8 mouse cellular contexts compared by ENCODE assay signal in genomic region chr10:26771938-26772623, GRCm38 (mm10). TPM values are rescaled to one million over a fixed set of nuclear protein-coding genes. Genes with fewer than 3 reads are reported as not detected.
DNase-seq lines count a peak whose midpoint lies in the region; ATAC-seq and TF ChIP-seq lines count a peak whose summit lies in the region.

No protein-coding gene starts in this region.

- H3K27ac ChIP-seq in forebrain, embryonic 12.5 days = peak overlapping the region; percentile 91
- H3K27ac ChIP-seq in heart, embryonic 16.5 days (ENCODE audit: low read length) = peak overlapping the region; percentile 99
- H3K27ac ChIP-seq in liver, embryonic 15.5 days (replicated peaks) = peak overlapping the region; percentile 87
- peak overlapping the region; percentile 31; the same call in 1 of the 2 replicates for H3K27ac ChIP-seq in neural tube, embryonic 11.5 days (ENCODE audit: low read depth, low read length)
- H3K27ac ChIP-seq in stomach, postnatal 0 days (replicated peaks) = peak overlapping the region; percentile 94

- peaks cover 17% of the 10 kb centered on the region for H3K27me3 ChIP-seq in E14TG2a.4 (ENCODE audit: insufficient read depth, low read length)
- 0 out of 2 replicates have a peak, but pooled peaks cover 3% of the 10 kb centered on the region for H3K27me3 ChIP-seq in forebrain, embryonic 12.5 days
- H3K27me3 ChIP-seq in heart, embryonic 16.5 days (ENCODE audit: control insufficient read depth, insufficient read depth, low read length) = no peaks in the 10 kb centered on the region
- no peaks in the 10 kb centered on the region for H3K27me3 ChIP-seq in liver, embryonic 15.5 days
- H3K27me3 ChIP-seq in neural tube, embryonic 11.5 days (ENCODE audit: control insufficient read depth, insufficient read depth, low read length) = no peaks in the 10 kb centered on the region
- H3K27me3 ChIP-seq in stomach, postnatal 0 days (ENCODE audit: control insufficient read depth, insufficient read depth, low read length) = no peaks in the 10 kb centered on the region

- H3K4me1 ChIP-seq in E14TG2a.4 (replicated peaks; ENCODE audit: low read depth, low read length) = peaks cover 18% of the 10 kb centered on the region
- H3K4me1 ChIP-seq in forebrain, embryonic 12.5 days = peaks cover 21% of the 10 kb centered on the region
- H3K4me1 ChIP-seq in heart, embryonic 16.5 days (ENCODE audit: control insufficient read depth, insufficient read depth, low read length) = peaks cover 25% of the 10 kb centered on the region
- peaks cover 46% of the 10 kb centered on the region for H3K4me1 ChIP-seq in liver, embryonic 15.5 days (replicated peaks)
- no peaks in the 10 kb centered on the region for H3K4me1 ChIP-seq in neural tube, embryonic 11.5 days (ENCODE audit: control insufficient read depth, insufficient read depth, low read length)
- H3K4me1 ChIP-seq in stomach, postnatal 0 days (replicated peaks; ENCODE audit: control insufficient read depth, insufficient read depth) = peaks cover 3% of the 10 kb centered on the region; the same call in 1 of the 2 replicates

- 8% methylated on average over 15 of the region's 15 CpGs for WGBS in forebrain, embryonic 12.5 days
- 9% methylated on average over 15 of the region's 15 CpGs for WGBS in heart, embryonic 16.5 days
- 7% methylated on average over 15 of the region's 15 CpGs for WGBS in liver, embryonic 15.5 days (ENCODE audit: insufficient replicate concordance)
- WGBS in neural tube, embryonic 11.5 days = 8% methylated on average over 15 of the region's 15 CpGs
- WGBS in stomach, postnatal 0 days = 5% methylated on average over 15 of the region's 15 CpGs

- H3K9ac ChIP-seq in forebrain, embryonic 12.5 days = peak overlapping the region; percentile 59
- H3K9ac ChIP-seq in heart, embryonic 16.5 days (ENCODE audit: low read length) = peak overlapping the region; percentile 89
- H3K9ac ChIP-seq in liver, embryonic 15.5 days = peak overlapping the region; percentile 52; the same call in 1 of the 2 replicates
- H3K9ac ChIP-seq in neural tube, embryonic 11.5 days (ENCODE audit: low read length) = peak overlapping the region; percentile 31
- H3K9ac ChIP-seq in stomach, postnatal 0 days (ENCODE audit: low read length) = peak overlapping the region; percentile 63

- TF ChIP-seq CTCF in E14TG2a.4 (conservative IDR thresholded peaks at IDR 0.05; ENCODE audit: low read length) = no peak
- no peak for TF ChIP-seq CTCF in stomach, postnatal 0 days (IDR thresholded peaks at IDR 0.05; ENCODE audit: low read depth)

- DNase-seq in c-Kit-positive CD71-positive TER-119-negative erythroid progenitor cells, embryonic 14.5 days (ENCODE audit: low read depth) = peak; percentile 75
- peak; percentile 89 to 96 for DNase-seq in kidney, postnatal 25 days
- DNase-seq in neural tube, embryonic 11.5 days (ENCODE audit: low spot score) = peak; percentile 88
- DNase-seq in stomach, postnatal 0 days (ENCODE audit: low spot score) = peak; percentile 92

- H3K4me2 ChIP-seq in forebrain, embryonic 12.5 days = peak overlapping the region; percentile 88
- peak overlapping the region; percentile 92 for H3K4me2 ChIP-seq in heart, embryonic 16.5 days (ENCODE audit: low read depth, low read length)
- peak overlapping the region; percentile 77 for H3K4me2 ChIP-seq in liver, embryonic 15.5 days
- H3K4me2 ChIP-seq in neural tube, embryonic 11.5 days (ENCODE audit: low read depth) = peak overlapping the region; percentile 85
- peak overlapping the region; percentile 80 for H3K4me2 ChIP-seq in stomach, postnatal 0 days (replicated peaks; ENCODE audit: low read depth)

- ATAC-seq in forebrain, embryonic 12.5 days (ENCODE audit: low FRiP score) = peak; percentile 96
- peak; percentile 95 for ATAC-seq in heart, embryonic 16.5 days (replicated peaks; ENCODE audit: extremely low read depth, insufficient read depth, low FRiP score)
- peak; percentile 90 for ATAC-seq in liver, embryonic 15.5 days (ENCODE audit: insufficient read depth)
- peak; percentile 97 for ATAC-seq in neural tube, embryonic 11.5 days (ENCODE audit: insufficient read depth, low FRiP score, low TSS enrichment)
- ATAC-seq in stomach, postnatal 0 days (ENCODE audit: low FRiP score, low TSS enrichment) = peak; percentile 96

- no peaks in the 10 kb centered on the region for H3K36me3 ChIP-seq in E14TG2a.4 (ENCODE audit: insufficient read depth, low read length)
- no peaks in the 10 kb centered on the region for H3K36me3 ChIP-seq in forebrain, embryonic 12.5 days (replicated peaks)
- H3K36me3 ChIP-seq in heart, embryonic 16.5 days (ENCODE audit: control insufficient read depth, insufficient read depth) = no peaks in the 10 kb centered on the region
- H3K36me3 ChIP-seq in liver, embryonic 15.5 days (replicated peaks) = no peaks in the 10 kb centered on the region
- no peaks in the 10 kb centered on the region for H3K36me3 ChIP-seq in neural tube, embryonic 11.5 days (ENCODE audit: control insufficient read depth, insufficient read depth, low read length)
- no peaks in the 10 kb centered on the region for H3K36me3 ChIP-seq in stomach, postnatal 0 days (ENCODE audit: control insufficient read depth, insufficient read depth, low read length)

- no peaks in the 10 kb centered on the region for H3K9me3 ChIP-seq in E14TG2a.4 (ENCODE audit: low read length)
- H3K9me3 ChIP-seq in forebrain, embryonic 12.5 days = no peaks in the 10 kb centered on the region
- H3K9me3 ChIP-seq in heart, embryonic 16.5 days (replicated peaks; ENCODE audit: control insufficient read depth, low read length) = 0 out of 2 replicates have a peak, but pooled peaks cover 3% of the 10 kb centered on the region
- no peaks in the 10 kb centered on the region for H3K9me3 ChIP-seq in liver, embryonic 15.5 days (replicated peaks)
- H3K9me3 ChIP-seq in neural tube, embryonic 11.5 days (ENCODE audit: control insufficient read depth, low read length) = no peaks in the 10 kb centered on the region
- H3K9me3 ChIP-seq in stomach, postnatal 0 days (ENCODE audit: control insufficient read depth, low read length) = no peaks in the 10 kb centered on the region

- no peak for TF ChIP-seq EP300 in stomach, postnatal 0 days (optimal IDR thresholded peaks at IDR 0.05)

- H3K4me3 ChIP-seq in E14TG2a.4 (replicated peaks; ENCODE audit: low read length) = peak overlapping the region; percentile 74
- H3K4me3 ChIP-seq in forebrain, embryonic 12.5 days (replicated peaks) = peak overlapping the region; percentile 56
- peak overlapping the region; percentile 91 for H3K4me3 ChIP-seq in heart, embryonic 16.5 days (ENCODE audit: low read length)
- peak overlapping the region; percentile 63 for H3K4me3 ChIP-seq in liver, embryonic 15.5 days (replicated peaks)
- H3K4me3 ChIP-seq in neural tube, embryonic 11.5 days (ENCODE audit: low read depth, low read length) = peak overlapping the region; percentile 53
- H3K4me3 ChIP-seq in stomach, postnatal 0 days (ENCODE audit: low read depth, low read length) = peak overlapping the region; percentile 61

RNA-seq across cellular contexts. Expression of gene Arhgap18, which starts 18.9 kb away (rescaled TPM):
- 17.9 and 21.7 TPM in 2 replicates for polyA plus RNA-seq in forebrain, embryonic 12.5 days (2016; fragmentation: Nextera tagmentation; extraction: Ambion mirVana)
- polyA plus RNA-seq in heart, embryonic 16.5 days (2015; fragmentation: Nextera tagmentation; extraction: Ambion mirVana) = 39.6 and 42.4 TPM in 2 replicates
- polyA plus RNA-seq in liver, embryonic 15.5 days (2015; fragmentation: Nextera tagmentation; extraction: Ambion mirVana) = 7.2 and 7.9 TPM in 2 replicates
- 11.0 and 11.2 TPM in 2 replicates for polyA plus RNA-seq in neural tube, embryonic 11.5 days (2014; fragmentation: Nextera tagmentation; extraction: Ambion mirVana)
- polyA plus RNA-seq in stomach, postnatal 0 days (2015; fragmentation: Nextera tagmentation; extraction: Ambion mirVana) = 15.1 and 16.1 TPM in 2 replicates

Comparison
In these comparisons a context has a peak if more than half of its experiments do, and no peak if none do; other contexts are left out.
1. Peak in every context shown above with its lines: DNase-seq, ATAC-seq, H3K4me3 ChIP-seq and H3K27ac ChIP-seq.
2. H3K27ac ChIP-seq: peak in every context shown above with its lines; median percentile 99 in heart, embryonic 16.5 days; 94 in stomach, postnatal 0 days; 91 in forebrain, embryonic 12.5 days; 87 in liver, embryonic 15.5 days; 31 in neural tube, embryonic 11.5 days.
3. H3K9ac ChIP-seq: peak in every context shown above with its lines; median percentile 89 in heart, embryonic 16.5 days; 63 in stomach, postnatal 0 days; 59 in forebrain, embryonic 12.5 days; 52 in liver, embryonic 15.5 days; 31 in neural tube, embryonic 11.5 days.